Mouse (Mus musculus): ENCODE measurements around the gene Shc4.

Shc4 gene

DNA sequence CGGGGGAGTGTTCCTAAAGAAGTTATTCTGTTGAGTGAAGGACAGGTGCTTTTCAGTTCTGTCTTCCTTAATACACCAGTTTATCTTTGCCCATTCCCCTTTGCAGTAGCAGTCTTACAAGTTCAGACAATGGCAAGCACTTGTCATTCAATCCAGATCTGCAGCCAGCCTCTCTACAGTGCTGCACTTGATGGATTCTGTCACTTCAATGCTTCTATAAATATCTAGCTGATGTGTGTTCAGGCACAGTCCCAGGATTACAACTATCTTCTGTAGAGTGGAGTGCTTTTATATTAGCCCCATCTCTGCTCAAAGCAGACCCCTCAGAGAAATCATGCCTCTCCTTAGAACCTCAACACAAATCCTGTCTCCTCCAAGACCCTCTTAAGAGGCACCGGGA is 93.9 kb downstream of the Shc4 start:
- DNase-seq (ENCODE audit: low spot score), result no peak

DNA sequence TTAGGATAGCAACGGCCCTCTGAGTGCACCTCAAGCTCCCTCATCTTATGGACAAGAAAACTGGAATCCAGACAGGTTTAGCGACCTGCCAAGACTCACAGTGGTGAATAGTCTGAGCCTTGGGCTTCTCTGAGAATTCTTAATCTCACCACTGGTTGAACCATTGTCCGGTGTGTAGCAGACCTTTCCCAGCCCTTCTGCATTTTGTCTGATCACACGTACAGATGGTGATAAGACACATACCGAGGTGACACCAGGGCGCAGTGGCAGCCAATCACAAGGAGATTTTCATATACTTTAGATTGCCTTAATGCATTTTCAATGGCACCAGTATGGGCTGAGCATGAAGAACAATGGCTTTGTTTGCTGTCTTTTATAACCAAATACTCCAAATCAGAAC is 95.5 kb downstream of the Shc4 start:
- no peak for DNase-seq (ENCODE audit: low spot score)

DNA sequence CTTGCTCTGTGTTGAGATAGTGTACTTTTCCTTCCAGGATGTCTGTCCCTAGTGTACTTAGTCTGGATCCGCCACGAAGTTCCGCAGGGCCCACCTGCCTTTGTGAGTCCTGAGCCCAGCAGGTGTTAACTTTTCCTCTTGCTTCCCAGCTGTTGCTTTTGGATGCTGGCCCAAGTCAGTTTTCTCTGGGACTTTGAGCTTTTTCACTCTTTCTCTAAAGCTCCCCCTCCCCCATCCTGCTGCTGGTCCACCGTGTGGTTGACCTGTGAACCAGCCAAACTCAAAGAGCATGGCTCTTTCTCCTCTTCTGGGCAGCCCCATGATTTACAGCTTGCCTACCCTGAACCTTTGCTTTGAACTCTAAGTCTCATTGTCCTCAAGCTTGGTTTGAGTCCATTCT is 97.4 kb downstream of the Shc4 start:
- DNase-seq (ENCODE audit: low spot score), result no peak

DNA sequence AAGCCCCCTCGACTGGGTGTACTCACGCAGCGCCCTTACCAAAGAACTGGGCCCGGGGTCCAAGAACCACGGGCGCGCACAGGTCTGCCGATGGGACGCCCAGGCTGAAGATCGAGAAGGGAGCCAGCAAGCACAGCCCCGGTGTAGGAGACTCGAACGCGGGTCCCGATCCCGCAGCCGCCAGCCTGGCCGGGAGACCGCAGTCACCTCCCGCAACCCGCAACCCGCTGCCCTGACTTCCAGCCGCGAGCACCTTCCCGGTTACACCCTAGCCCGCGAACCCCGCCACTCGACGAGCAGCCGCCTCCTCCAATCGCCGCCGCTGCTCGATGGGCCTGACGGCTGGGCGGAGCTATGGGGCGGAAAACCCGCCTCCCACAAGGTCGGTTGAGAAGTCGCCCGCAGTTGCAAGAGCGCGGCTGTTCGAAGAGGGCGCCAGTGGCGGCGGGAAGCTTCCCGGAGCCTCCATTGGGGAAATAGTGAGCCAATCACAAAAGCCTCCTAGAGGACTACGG is 99.1 kb downstream of the Shc4 start, which contains the start of gene Cep152:
Cep152 (minus strand) TSS at position 277 of the 515 bp plus-strand sequence.
- peak; percentile 95 for DNase-seq (ENCODE audit: low spot score)

DNA sequence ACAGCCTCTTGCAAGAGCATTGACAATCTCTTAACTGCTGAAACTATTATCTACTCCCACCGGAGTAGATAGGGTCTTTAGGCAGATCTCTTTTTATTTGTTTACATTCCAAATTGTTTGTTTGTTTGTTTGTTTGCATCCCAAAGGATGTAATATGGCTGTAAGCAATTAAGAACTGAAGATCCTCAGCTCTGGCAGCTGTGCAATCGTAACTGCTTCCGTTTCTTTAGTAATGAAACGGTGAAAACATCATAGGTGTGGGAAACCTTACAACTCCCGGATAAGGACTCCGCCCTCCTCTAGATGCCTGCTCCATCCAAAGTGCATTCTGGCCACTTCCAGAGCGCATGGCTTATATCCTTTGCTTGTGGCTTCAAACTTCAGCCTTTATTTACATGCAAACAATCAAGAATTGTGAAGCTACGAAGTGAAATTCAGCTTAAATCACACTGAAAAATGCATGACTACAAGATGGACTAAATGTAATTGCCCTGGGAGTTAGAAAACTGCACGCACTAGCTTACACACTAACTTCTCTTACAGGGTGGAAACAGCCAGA is 99.7 kb downstream of the Shc4 start:
- no peak for DNase-seq (ENCODE audit: low spot score)

DNA sequence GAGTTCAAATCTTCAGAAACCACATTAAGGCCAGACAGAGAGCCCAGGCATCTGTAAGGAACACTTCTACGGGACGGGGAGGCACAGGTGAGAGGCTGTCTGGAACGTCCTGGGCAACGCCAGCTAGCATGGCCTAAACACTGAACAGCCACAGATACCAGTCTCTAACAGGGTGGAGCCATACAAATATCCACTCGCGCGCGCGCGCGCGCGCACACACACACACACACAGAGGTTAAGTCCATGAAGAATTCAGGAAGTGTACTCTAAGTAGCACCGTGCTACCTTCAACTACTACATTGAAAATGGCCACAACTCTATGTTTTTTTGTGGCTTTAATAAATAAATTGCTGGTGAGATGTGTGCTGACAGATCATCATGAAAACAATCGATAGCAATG is 100.7 kb downstream of the Shc4 start:
- no peak for DNase-seq (ENCODE audit: low spot score)

DNA sequence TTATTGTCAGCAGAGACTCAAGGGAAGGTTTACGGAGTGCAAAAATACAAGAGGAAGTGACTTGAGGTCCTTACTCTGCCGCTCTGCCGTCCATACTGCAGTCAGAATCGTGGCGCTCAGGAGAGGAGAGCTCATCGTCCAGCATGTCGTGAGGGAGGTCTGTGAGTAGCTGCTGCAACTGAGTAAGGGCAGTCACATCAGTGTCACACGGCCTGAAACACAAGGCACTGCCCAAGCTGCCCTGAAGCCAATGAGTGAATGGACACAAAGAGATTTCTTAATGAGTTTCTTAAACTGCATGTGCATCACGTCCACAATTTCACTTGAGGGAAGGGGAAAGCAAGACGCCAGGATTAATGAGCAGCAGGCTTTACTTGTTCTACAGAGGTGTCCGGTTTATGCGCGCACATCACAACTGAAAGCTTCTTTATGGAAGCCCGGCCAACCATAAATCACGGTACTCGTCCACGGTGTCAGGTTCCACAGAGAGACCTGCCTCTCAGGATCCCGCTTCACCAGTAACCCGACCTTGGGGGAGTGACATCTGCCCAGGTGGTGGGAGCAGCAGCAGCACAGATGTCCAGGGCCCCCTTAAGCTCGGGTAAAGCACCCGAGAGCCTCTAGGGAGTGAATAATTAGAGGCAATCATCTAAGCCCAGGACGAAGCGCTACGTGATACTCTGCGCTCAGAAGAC is 103.6 kb downstream of the Shc4 start:
- no peak for DNase-seq (ENCODE audit: low spot score)

DNA sequence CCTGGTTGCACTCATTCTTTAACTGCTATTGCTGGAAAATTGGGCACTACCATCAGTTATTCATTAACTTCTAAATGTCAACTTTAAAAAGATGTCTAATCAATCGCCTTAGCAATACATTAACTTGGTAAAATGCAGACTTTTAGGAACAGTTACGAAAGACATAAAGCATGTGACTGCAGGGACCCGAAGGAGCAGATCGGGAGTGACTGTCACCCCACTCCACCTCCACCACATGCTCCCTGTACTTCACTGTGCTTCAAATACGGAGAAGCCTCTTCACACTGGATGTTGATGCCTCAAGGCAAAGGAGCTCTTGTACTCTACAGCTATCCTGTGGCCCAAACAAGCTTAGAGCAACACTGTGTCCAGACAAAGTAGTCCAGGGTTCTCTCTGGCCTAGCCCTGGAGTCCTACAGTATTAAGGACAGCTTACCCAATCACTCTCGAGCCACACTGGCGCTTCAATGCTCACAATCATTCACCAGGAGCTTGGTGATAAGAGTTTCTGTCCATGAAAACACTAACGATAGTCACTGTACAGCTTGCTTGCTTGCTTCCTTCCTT is 108.0 kb downstream of the Shc4 start:
- no peak for DNase-seq (ENCODE audit: low spot score)

DNA sequence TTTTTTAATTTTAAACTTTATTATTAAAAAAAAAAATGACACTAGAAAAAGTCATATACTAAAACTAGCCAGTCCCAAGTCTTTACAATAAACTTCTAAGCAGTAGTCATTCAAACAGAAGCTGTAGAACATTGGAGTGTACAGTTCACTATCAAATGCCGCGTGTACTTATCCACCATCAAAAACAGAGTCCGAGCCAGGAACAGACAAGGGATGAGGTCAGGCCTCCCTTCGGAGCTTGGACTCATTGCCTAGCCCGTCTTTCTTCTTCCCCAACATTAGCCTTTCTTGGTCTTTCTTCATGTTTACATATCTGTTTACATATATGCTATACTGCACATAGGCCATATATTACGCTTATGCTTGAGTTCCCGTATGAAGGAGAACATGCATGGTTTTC is 108.5 kb downstream of the Shc4 start:
- DNase-seq (ENCODE audit: low spot score), result no peak

DNA sequence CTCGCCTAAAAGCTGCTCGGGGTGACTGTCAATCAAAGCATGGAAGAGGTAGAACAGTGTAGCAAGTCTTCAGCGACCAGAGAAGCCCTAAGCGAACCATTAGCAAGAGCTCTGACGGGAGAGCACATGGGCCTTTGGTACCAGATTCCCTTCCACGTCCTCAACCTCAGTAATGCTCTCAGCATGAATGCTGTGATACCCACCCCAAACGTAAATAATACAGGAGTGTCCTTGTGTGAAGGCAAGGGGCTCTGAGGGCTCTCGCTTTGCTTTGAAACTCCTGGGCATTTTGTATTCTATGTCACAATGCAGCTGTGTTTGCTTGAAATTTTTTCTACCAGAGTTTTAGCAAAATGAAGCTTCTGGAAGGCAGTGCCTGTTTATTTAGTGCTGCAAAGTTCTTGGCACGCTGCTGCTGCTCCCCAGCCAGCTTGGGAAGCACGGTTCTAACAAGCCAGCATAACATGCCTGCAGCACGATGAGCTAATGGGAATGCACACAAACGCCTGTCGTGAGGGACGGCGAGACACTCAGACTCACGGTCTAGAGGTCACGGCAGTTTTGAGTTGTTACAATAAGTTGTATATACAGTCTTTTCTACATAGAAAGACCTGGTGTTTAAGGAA is 117.6 kb downstream of the Shc4 start:
- DNase-seq (ENCODE audit: low spot score), result peak; percentile 22

DNA sequence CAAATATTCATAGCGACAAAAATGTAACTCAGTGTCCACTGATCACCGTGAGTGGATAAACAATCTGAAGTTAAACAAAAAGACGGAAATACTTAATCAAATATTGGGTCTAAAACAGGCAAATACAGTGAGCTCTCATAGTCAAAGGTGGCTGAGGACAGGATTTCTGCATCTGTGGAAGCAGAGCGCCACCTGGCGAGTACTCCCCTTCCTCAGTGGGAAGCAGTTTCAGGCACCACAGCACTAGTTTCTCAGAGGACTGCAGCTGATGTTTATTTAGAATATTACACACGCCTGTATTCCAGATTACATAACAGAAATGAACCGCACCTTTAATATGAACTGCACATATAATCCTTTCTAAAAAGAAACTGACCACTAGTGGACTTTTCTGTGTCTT is 119.3 kb downstream of the Shc4 start:
- DNase-seq (ENCODE audit: low spot score), result peak; percentile 67

DNA sequence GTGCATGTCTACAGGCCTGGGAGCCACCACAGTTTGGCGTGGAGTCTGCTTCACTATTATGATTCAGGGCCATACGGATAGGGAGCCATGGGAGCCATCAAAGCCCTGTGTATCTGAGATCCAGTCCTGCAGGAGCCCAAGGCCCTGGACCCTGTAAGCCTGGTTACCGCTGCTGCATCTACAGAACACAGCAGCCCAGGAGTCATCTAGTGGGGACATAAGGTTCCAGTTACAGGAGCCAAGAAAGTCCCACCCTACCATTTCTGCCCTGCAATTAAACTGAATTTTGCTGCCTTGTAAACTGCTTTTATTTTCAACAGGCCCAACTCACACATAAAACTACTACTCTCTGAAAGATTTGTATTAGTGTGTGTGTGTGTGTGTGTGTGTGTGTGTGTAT is 121.0 kb downstream of the Shc4 start:
- DNase-seq (ENCODE audit: low spot score), result no peak

DNA sequence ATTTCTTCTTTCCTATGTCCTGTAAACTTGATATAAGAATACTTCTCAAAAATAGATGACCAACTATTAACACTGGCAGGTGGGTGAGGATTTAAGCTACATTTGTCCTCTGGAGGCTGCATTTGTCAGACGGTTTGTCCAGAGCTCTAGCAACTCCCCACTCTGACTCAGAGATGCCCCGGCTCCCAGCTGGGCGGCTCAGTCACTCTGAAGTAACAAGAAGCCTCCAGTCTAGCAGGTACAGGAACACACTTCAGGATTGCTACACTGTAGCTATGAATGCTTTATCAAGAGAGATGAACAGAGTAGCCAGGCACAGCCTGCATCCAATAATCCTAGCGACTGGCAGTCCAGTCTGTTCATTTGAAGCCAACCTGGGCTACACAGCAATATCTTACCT is 125.0 kb downstream of the Shc4 start:
- no peak for DNase-seq (ENCODE audit: low spot score)

DNA sequence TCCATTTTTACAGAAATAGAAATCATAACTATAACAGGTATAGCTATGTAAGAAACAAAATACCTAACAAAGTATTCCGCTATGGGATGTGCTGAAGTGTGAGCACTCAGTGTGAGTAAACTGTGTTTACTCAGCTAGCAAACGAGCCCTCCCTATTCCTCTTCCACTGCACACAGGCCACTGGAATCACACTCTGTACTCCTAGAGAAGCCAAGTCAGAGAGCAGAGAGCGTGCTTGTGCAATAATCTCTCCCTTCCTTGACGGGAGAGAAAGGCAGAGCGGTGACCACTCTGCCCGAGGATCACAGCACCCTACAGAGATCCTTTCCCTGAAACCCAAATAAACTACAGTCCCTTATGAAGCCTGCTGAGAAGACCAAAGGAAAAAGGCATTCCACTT is 125.7 kb downstream of the Shc4 start:
- no peak for DNase-seq (ENCODE audit: low spot score)

DNA sequence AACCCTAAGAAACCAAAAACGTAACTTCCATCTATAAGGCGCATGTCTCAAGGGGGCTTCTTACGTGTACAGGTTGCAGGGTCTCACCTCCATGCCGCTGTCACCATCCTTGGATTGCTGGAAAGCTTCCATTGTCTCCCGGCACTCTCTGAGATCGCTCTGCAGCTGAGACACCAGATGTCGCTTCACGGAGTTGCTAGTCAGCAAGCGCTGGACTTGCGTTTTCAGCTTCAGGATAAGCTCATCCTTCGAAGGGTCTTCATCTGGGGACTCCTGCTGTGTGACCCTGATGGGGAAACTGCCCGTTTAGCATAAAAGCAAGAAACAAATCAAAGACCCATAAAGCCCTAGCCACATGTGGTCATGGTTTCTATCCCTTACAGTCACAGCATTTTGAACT is 129.2 kb downstream of the Shc4 start:
- no peak for DNase-seq (ENCODE audit: low spot score)

DNA sequence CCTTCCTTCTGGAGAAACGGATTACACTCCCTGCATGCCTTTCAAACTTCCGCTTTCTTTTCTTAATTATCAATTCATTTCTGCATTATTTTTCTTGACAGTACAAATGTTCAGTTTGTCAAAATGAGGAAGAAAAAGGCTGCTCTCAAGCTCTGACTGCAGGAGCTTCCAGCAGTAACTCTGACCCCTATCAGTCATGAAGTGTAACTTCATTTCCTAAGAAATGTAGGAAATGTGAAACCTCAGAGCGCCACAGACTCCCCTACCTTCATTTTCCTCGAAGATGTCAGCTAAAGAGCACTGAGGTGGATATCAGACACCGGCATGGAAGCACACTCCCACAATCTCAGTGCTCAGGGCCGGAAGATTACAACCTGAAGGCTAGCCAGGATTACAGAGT is 129.9 kb downstream of the Shc4 start:
- DNase-seq (ENCODE audit: low spot score), result no peak

DNA sequence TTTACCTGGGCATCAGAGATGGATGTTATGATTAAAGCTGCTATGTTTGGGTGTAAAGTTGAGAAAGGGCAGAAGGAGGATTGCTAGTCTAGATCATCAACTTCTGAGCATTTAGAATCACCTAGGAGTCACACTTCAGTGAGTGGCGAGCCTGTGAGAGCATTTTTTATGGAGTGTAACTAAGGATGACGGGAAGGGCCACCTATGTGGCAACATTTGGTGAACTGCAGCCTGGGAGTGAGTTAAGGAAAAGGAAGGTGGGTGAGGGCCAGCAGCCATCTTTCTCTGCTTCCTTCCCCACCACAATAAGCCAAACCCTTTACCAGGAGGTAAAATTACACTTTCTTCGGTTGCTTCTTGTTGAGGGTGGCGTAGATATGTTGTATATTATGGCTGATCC is 132.1 kb downstream of the Shc4 start:
- DNase-seq (ENCODE audit: low spot score), result no peak

DNA sequence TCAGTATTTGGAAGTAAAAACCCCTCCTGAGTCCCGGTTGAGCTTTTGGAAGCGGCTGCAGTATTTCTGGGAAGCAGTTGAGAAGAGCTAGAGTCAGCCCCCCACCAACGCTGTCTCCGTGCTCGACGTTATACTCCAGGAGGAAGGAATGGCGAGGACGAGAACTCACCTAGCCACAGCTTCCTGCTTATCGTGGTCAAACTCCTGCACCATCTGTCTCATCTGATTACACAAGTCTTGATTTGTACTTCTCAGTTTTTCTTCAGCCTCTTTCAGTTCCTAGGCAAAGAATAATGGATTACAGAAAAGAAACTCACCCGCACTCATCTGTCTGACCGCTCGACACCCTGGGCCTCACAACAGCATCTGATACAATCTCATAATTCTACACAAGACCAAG is 134.7 kb downstream of the Shc4 start:
- DNase-seq (ENCODE audit: low spot score), result no peak

DNA sequence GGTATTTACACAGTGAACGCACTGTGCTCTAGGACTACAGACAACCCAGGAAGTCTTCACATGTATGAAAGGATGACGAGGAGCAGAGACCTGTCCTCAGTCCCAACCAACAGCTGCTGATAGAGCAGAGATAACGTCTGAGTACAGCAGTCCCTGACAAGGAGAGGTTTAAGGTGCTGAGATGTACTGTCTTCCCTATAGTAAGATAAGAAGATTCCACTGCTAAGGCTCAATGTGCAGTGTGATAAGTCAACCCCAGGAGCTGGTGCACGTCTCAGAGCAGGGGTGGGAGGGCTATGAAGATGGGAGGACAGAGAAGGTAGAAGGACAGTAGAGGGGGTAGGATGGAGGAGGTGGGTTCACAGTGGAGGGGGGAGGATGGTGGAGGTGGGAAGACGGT is 142.9 kb downstream of the Shc4 start:
- DNase-seq (ENCODE audit: low spot score), result no peak

DNA sequence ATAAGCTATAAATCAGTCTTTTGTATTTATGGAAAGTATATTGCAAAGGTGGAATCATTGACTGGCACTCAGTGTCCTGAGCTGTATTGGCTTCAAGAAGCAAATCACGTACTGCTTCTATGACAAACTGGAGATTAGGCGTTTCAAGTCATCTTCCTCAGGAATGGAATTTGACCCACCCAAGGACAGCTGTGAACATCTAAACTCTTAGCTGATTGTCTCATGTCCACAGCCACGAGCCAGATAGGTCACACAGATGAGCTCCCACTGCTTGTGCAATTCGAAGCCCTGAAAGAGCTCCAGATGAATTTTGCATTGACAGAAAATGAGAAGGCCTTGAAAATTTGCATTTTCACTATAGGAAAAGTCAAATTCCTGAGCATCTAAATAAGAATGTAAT is 146.3 kb downstream of the Shc4 start:
- no peak for DNase-seq (ENCODE audit: low spot score)
